Mouse (Mus musculus) retina, embryonic 14.5 days (tissue): Measurements from ENCODE around the gene Smyd4.

Experiments used
- DNase-seq: peaks from one replicate; pipeline ENCODE4 v3.0.0-alpha.2; 2015; ENCODE audit warnings: low spot score

Smyd4 gene

GRCm38 (mm10) chr11:75420810-75421374, 72.7 kb downstream of the Smyd4 start:
- DNase-seq: no peak

GRCm38 (mm10) chr11:75421375-75422012, 73.3 kb downstream of the Smyd4 start:
- DNase-seq: peak; percentile 38

GRCm38 (mm10) chr11:75422013-75422792, 74.0 kb downstream of the Smyd4 start, which contains the start of gene Serpinf1:
Serpinf1 (minus strand) TSS chr11:75422701.
- DNase-seq: no peak

- no peak for DNase-seq
Measured at GRCm38 (mm10) chr11:75423091-75423490, 74.9 kb downstream of the Smyd4 start.

- no peak for DNase-seq
Measured at GRCm38 (mm10) chr11:75424033-75424432, 75.8 kb downstream of the Smyd4 start.

GRCm38 (mm10) chr11:75424459-75424858, 76.2 kb downstream of the Smyd4 start:
- DNase-seq: no peak

GRCm38 (mm10) chr11:75429019-75429705, 80.9 kb downstream of the Smyd4 start:
- DNase-seq: no peak

GRCm38 (mm10) chr11:75431307-75431706, 83.1 kb downstream of the Smyd4 start:
- no peak for DNase-seq

GRCm38 (mm10) chr11:75434138-75434537, 85.9 kb downstream of the Smyd4 start:
- DNase-seq: no peak

- DNase-seq: no peak
Measured at GRCm38 (mm10) chr11:75438194-75438593, 90.0 kb downstream of the Smyd4 start.

GRCm38 (mm10) chr11:75438804-75439203, 90.6 kb downstream of the Smyd4 start:
- DNase-seq: no peak

- DNase-seq: no peak
Measured at GRCm38 (mm10) chr11:75439363-75439762, 91.1 kb downstream of the Smyd4 start, which contains the start of gene Serpinf2. Serpinf2 (minus strand) TSS chr11:75439591.

- no peak for DNase-seq
Measured at GRCm38 (mm10) chr11:75439951-75440350, 91.7 kb downstream of the Smyd4 start.

- DNase-seq: no peak
Measured at GRCm38 (mm10) chr11:75441034-75441433, 92.8 kb downstream of the Smyd4 start.

GRCm38 (mm10) chr11:75441601-75442000, 93.4 kb downstream of the Smyd4 start:
- no peak for DNase-seq

- DNase-seq: peak; percentile 26
Measured at GRCm38 (mm10) chr11:75443711-75444110, 95.5 kb downstream of the Smyd4 start.

GRCm38 (mm10) chr11:75448575-75448974, 100.3 kb downstream of the Smyd4 start:
- DNase-seq: no peak

- DNase-seq: no peak
Measured at GRCm38 (mm10) chr11:75449695-75450094, 101.5 kb downstream of the Smyd4 start.

GRCm38 (mm10) chr11:75450304-75450908, 102.2 kb downstream of the Smyd4 start:
- no peak for DNase-seq

GRCm38 (mm10) chr11:75450936-75451335, 102.7 kb downstream of the Smyd4 start:
- no peak for DNase-seq

- no peak for DNase-seq
Measured at GRCm38 (mm10) chr11:75452081-75452480, 103.8 kb downstream of the Smyd4 start.
